Mouse (Mus musculus) bone marrow macrophage, adult 2 months (primary cell): Measurements from ENCODE around the gene Tuft1.

ENCODE experiments used
- CTCF ChIP-seq: IDR thresholded peaks from 2 replicates; pipeline ENCODE4 v1.5.1; 2012; ENCODE audit warnings: low read depth, mild to moderate bottlenecking, low read length, moderate library complexity
- POLR2A ChIP-seq: IDR thresholded peaks from 2 replicates; pipeline ENCODE4 v1.6.1; 2012; ENCODE audit warnings: mild to moderate bottlenecking, low read depth, low read length, borderline replicate concordance

GRCm38 (mm10) chr3:94601959-94602358 lies 56.7 kb downstream of the Tuft1 start:
- TF ChIP-seq CTCF, result no peak
- TF ChIP-seq POLR2A, result no peak
